Mouse (Mus musculus) CD4-positive, CD25-positive, alpha-beta regulatory T cell, adult 2 months (primary cell): ENCODE results near the gene Sipa1l1.
"Not testable (repeated sequence)": the region's sequence is repeated elsewhere in the genome, so short reads cannot be mapped to it uniquely, and the experiment has no call there.

Experiments
- DNase-seq: peaks from one replicate; pipeline ENCODE4 v3.0.0-alpha.2; 2012; ENCODE audit warnings: low read depth, low spot score

The Sipa1l1 gene

DNA sequence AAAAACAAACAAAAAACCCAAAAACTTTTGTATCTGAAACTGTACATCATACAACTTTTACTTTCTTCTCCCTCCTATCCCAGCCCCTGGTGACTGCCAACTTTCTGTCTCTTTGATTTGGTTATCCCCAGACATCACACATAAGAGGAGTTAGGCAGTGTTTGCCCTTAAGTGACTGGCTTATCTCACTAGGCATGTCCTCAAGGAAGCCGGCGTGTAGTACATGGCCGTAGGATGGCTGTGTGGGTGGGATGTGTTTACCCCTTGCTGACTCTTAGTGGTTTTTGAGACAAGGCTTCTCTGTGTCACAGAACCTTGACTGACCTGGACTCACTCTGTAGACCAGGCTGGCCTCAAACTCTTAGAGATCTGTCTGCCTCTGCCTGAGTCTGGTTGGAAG lies 6.6 kb downstream of the Sipa1l1 start:
- no peak for DNase-seq

- no peak for DNase-seq
Observed at GRCm38 (mm10) chr12:82178636-82179035, 9.5 kb downstream of the Sipa1l1 start.

DNA sequence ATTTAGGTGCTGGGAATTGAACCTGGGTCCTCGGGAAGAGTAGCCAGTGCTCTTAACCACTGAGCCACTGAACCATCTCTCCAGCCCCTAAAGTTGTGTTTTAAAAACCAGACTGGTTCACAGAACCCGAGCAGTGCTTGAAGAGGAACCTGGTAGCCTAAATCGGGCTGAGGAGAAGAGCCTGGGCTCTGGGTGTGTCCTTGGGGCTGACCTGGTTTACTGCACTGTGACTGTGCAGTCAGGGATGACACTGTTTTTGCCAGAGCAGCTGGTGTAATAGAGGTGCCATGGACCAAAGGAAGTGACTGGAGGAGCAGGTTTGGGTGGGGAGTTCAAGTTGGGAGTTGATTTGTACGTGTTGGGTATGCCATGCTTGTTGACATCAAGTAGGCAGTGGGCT lies 10.5 kb downstream of the Sipa1l1 start:
- no peak for DNase-seq

- not testable (repeated sequence) for DNase-seq
Observed at GRCm38 (mm10) chr12:82186156-82186555, 17.0 kb downstream of the Sipa1l1 start.

GRCm38 (mm10) chr12:82186740-82187139 lies 17.6 kb downstream of the Sipa1l1 start:
- DNase-seq, result no peak

DNA sequence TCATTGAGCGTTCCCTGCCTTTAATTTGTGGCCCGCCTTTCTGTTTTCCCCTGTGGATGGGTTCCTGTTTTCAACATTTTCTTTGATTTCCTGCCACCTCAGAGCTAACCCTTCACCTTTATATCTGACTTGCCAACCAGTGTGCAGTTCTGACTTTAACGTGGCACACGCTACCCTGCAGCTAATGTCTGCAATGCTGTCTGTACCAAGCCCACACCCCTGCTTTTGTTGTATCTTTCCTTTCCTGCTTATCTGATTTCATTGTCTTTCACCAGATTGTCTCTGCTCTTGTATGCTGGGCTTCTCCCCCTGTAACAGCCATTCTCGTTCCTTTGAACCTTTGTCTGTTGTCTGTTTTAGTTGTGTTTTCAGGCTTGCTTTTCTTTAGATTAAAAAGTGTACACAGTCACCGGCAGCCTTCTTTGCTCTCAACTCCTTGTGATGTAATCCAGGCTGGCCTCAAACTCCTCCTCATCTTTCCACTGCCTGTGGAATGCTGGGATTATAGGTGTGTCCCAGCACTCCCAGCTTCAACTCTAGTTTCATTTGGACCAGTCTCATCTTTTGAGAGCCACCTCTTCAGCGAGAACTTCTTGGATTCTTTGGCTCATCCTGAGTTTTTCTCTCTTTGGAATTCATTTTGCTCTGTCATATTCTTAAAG lies 18.2 kb downstream of the Sipa1l1 start:
- DNase-seq, result peak; percentile 71

GRCm38 (mm10) chr12:82188321-82189075 lies 19.4 kb downstream of the Sipa1l1 start:
- no peak for DNase-seq

DNA sequence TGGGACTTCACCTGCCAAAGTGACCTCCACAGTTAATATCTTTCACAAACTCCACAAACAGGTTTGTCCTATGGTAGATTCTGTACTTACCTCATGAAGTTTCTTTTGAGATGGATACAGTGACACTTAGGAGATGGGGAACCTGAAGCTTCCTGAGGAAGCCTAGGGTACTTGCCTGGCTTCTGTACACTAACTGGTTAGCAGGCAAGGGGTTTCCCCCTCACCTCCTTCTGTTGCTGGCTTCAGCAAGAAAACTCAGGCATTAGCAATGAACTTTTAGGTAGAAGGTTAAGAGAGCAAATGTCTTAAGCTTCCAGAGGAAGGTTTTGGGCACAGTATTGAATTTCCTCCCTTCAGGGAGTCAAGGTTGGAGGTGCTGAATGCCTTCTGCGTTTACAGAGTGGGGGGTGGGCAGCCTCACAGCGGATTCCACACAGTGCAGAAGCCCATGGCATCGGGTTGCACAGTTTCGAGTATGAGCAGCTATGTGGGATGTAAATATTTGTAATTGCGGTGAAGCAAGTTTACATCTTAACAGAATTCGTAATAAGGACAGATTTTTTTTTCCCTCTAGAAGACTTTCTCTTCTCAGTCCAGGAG lies 20.1 kb downstream of the Sipa1l1 start:
- peak; percentile 47 for DNase-seq

GRCm38 (mm10) chr12:82189715-82190581 lies 20.8 kb downstream of the Sipa1l1 start:
- DNase-seq, result peak; percentile 77

GRCm38 (mm10) chr12:82190582-82190965 lies 21.5 kb downstream of the Sipa1l1 start:
- no peak for DNase-seq

GRCm38 (mm10) chr12:82191686-82192085 lies 22.6 kb downstream of the Sipa1l1 start:
- no peak for DNase-seq

DNA sequence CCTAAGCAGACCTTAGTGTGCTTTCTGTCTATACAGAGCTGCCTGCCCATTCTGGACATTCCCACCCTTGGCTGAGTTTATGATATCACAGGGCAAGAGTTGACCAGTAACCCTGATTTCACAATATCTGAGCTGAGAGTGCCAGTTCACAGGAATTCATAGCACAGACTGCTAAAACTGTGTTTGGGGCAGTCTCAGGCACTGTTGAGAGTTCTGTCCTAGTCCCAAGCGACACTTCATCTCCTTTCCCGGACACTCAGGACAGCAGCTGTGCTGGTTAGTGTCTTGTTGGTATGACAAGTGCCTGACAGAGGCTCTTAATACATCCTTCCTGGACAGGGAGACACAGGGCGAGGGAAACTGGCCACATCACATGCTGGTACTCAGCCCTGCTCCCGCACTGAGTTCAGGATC lies 23.5 kb downstream of the Sipa1l1 start:
- no peak for DNase-seq

- no peak for DNase-seq
Observed at GRCm38 (mm10) chr12:82193476-82193875, 24.4 kb downstream of the Sipa1l1 start.

DNA sequence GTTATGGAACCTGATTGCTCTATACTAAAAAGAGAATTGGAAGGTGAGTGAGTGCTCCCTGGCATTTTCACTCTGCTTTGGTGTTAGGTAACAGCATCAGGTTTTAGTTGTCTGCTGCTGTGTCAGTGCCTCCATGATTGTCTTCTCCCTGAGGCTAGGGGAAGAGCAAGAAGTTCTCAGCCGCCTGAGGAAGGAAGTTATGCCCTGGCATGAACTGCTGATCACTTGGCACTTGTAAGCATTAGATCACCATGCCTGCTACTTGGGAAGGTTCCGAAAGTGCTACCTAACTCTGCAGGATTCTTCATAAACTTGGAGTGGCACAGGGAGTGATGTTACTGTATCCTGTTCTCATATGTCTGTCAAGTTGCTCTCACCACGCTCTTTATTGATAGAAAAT lies 25.8 kb downstream of the Sipa1l1 start:
- no peak for DNase-seq

DNA sequence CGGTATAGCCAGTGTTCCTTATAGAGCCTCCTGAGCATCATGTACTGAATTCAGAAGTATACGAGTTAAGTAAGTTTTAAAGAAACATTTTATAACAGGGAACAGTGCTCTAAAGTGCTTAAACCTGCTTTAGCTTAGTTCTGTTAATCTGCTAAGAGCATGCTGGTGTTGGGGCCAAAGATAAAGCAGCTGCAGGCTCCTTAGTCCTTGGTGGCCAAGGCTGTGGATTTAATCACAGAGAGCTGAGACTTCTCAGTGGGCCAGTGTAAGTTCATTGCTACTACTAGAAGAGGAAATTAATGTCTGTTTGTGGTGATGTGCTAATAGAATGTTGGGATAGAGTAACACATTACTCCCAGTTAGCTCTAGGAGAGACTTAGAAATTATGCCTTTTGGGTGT lies 27.1 kb downstream of the Sipa1l1 start:
- DNase-seq, result no peak

DNA sequence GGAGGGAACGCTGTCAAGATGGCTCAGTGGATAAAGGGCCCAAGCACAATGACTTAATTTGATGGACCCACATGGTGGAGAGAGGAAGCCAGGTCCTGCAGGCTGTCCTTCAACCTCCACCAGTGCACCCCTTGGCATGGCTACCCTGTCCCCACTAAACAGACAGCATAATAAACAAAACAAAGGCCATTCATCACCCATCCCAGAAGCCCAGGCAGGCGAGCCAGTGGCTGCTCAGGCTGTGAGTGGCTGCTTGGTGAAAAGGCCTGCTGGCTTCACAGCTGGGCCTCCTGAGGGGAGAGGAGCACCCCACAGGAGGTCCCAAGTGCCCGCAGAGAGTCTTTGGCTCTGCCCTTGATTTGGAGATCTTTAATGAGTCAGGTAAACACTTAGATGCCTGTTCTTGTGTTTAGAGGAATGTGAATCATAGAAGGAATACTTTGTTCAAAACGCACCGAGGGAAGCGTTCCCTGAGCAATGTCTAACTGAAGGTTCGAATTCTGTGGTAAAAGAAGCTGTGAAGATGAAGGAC lies 27.6 kb downstream of the Sipa1l1 start:
- DNase-seq, result no peak

GRCm38 (mm10) chr12:82197207-82197606 lies 28.1 kb downstream of the Sipa1l1 start:
- no peak for DNase-seq

GRCm38 (mm10) chr12:82199286-82199685 lies 30.2 kb downstream of the Sipa1l1 start:
- no peak for DNase-seq

- no peak for DNase-seq
Observed at GRCm38 (mm10) chr12:82204106-82204505, 35.0 kb downstream of the Sipa1l1 start.

- no peak for DNase-seq
Observed at GRCm38 (mm10) chr12:82206857-82207647, 37.9 kb downstream of the Sipa1l1 start.

DNA sequence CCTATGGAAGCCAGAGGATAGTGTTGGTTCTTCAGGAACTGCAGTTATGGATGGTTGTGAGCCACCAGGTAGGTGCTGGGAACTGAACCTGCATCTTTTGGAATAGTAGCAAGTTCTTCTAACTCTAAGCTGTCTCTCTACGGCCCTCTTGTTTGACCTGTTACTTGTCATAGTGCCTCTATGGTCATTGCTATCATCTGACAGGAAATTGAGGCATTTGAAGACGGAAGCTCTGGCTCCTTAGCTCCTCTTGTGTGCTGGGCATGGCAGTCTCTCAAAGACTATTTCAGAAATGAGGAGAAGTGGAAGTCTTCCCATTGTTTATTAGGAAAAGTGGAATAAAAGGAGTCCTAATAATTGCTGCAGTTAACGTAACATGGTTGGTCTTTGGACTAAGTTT lies 38.9 kb downstream of the Sipa1l1 start:
- DNase-seq, result no peak
